Mouse (Mus musculus): ENCODE measurements around the gene Ccdc27. TPM values are rescaled to one million over a fixed set of nuclear protein-coding genes. Genes with fewer than 3 reads are reported as not detected.
A peak's percentile ranks its signal among the peaks of the same experiment; 100 is the strongest.

The Ccdc27 gene
- polyA plus RNA-seq (2015; fragmentation: Nextera tagmentation; extraction: Ambion mirVana): 0.04 TPM in 1 of 2 replicates, not detected in the other

DNA sequence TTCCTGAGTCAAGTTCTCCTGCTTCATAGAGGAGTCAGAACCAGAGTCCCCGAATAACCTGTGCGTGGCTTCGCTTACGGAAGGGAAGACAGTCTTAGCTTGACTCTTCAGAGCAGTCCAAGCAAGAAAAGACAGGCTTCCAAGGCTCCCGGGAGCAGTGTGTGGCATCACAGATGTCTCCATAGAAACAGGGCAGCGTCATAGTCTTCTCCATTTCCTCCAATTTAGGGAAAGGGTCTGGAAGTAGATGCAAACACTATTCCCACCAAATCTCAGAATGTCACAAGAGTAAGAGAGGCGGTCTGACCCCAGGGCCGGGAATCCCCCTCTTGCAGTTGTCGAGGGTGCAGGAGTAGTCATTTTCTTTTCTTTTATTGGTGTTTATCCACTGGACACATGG, at the start of gene Ccdc27:
Gene Ccdc27, minus strand, starts transcription at position 101 of the 400 bp plus-strand sequence.
- Histone ChIP-seq H3K4me2 (ENCODE audit: low read depth, low read length) (no peak within 1 kb of the TSS), H3K9me3 (replicated peaks; ENCODE audit: control insufficient read depth, low read length) (no peaks in the 10 kb centered on the region), H3K27me3 (ENCODE audit: control insufficient read depth, insufficient read depth, low read depth, low read length) (no peaks in the 10 kb centered on the region), H3K4me1 (ENCODE audit: control insufficient read depth, low read depth, low read length) (no peaks in the 10 kb centered on the region), H3K27ac (ENCODE audit: low read length) (no peak within 1 kb of the TSS), H3K36me3 (ENCODE audit: control insufficient read depth, insufficient read depth) (no peaks in the 10 kb centered on the region), H3K9ac (ENCODE audit: low read depth, low read length) (no peak within 1 kb of the TSS), H3K4me3 (ENCODE audit: low read depth, low read length) (no peak within 1 kb of the TSS)
- no peak for ATAC-seq (ENCODE audit: low read depth)
- 72% methylated on average over 9 of the region's 9 CpGs for WGBS (ENCODE audit: insufficient replicate concordance)

DNA sequence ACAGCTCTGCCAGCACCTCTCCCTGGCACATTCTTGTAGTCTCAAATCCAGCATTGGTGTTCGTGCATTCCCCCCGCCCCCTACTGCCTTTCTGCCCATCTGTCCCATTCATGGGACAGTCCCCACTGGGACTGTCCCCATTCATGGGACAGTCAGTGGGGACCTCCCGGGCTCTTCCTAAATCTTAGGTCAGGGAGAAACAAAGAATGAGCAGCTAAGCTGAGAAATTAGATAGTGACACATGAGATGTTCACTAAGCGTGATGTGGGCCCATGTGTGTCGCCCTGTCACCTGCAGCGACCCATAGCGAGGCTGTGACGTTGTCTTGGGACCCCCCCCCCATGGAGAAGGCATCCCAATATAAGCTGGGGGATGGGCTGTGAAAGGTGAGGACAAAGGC, 48.9 kb upstream of the Ccdc27 start:
- ATAC-seq (ENCODE audit: low read depth): no peak

DNA sequence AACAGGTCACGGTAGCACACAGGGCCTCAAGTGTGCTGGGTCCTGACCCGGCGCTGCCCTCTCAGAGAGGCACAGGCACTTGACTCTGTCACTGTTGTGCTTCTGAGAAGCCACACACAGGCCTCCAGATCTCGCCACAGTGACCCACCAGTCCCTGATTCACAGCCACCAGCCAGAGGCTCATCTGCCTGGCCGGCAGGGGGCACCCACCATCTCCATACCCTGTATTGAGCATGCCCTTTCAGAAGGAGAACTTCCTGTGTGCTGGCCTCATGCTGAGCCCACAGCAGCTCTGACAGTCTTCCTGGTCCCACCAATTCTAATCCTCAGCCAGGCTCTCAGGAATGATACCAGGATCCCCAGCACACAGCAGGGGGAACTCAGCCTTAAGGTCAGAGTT, 46.7 kb upstream of the Ccdc27 start:
- Histone ChIP-seq H3K36me3 (ENCODE audit: control insufficient read depth, insufficient read depth) (no peaks in the 10 kb centered on the region), H3K4me3 (ENCODE audit: low read depth, low read length) (no peak overlapping the region), H3K27me3 (ENCODE audit: control insufficient read depth, insufficient read depth, low read depth, low read length) (no peaks in the 10 kb centered on the region), H3K4me1 (ENCODE audit: control insufficient read depth, low read depth, low read length) (no peaks in the 10 kb centered on the region), H3K4me2 (ENCODE audit: low read depth, low read length) (no peak overlapping the region), H3K9ac (ENCODE audit: low read depth, low read length) (no peak overlapping the region), H3K27ac (ENCODE audit: low read length) (no peak overlapping the region), H3K9me3 (replicated peaks; ENCODE audit: control insufficient read depth, low read length) (no peaks in the 10 kb centered on the region)
- 30% methylated on average over 5 of the region's 5 CpGs for WGBS (ENCODE audit: insufficient replicate concordance)
- no peak for ATAC-seq (ENCODE audit: low read depth)

More for the DNA sequence above, 48.9 kb upstream of the Ccdc27 start:
- no peak overlapping the region for H3K27ac ChIP-seq (ENCODE audit: low read length)
- H3K4me2 ChIP-seq (ENCODE audit: low read depth, low read length): no peak overlapping the region
- no peaks in the 10 kb centered on the region for H3K4me1 ChIP-seq (ENCODE audit: control insufficient read depth, low read depth, low read length)
- WGBS (ENCODE audit: insufficient replicate concordance): 60% methylated on average over 8 of the region's 8 CpGs
- H3K36me3 ChIP-seq (ENCODE audit: control insufficient read depth, insufficient read depth): no peaks in the 10 kb centered on the region
- H3K9ac ChIP-seq (ENCODE audit: low read depth, low read length): no peak overlapping the region
- no peaks in the 10 kb centered on the region for H3K9me3 ChIP-seq (replicated peaks; ENCODE audit: control insufficient read depth, low read length)
- H3K4me3 ChIP-seq (ENCODE audit: low read depth, low read length): no peak overlapping the region
- H3K27me3 ChIP-seq (ENCODE audit: control insufficient read depth, insufficient read depth, low read depth, low read length): peaks cover 3% of the 10 kb centered on the region; the same call in 1 of the 2 replicates

DNA sequence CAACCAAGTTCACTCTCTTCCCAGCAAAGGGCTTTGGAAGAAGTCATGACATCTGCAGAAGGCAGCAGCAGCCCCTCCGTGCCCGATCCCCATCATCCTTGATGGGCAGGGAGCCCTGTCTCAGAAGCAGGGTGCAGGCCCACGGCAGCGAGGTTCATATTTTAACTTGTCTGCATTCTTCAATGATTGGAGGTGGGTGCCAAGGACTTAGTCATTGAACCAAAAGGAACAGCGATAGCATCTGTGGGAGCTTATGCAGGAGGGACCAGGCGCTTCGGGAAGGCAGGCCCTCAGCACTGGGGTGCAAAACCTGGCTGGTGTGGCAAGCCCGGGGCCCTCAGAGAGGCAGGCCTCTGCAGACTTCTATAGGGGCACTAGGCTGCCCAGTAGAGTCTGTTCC, 44.0 kb upstream of the Ccdc27 start:
- Histone ChIP-seq H3K9me3 (replicated peaks; ENCODE audit: control insufficient read depth, low read length) (no peaks in the 10 kb centered on the region), H3K9ac (ENCODE audit: low read depth, low read length) (no peak overlapping the region), H3K27ac (ENCODE audit: low read length) (no peak overlapping the region), H3K4me1 (ENCODE audit: control insufficient read depth, low read depth, low read length) (no peaks in the 10 kb centered on the region), H3K27me3 (ENCODE audit: control insufficient read depth, insufficient read depth, low read depth, low read length) (peaks cover 10% of the 10 kb centered on the region), H3K4me3 (ENCODE audit: low read depth, low read length) (no peak overlapping the region), H3K4me2 (ENCODE audit: low read depth, low read length) (no peak overlapping the region), H3K36me3 (ENCODE audit: control insufficient read depth, insufficient read depth) (no peaks in the 10 kb centered on the region)
- ATAC-seq (ENCODE audit: low read depth): no peak
- WGBS (ENCODE audit: insufficient replicate concordance): 74% methylated on average over 8 of the region's 8 CpGs

DNA sequence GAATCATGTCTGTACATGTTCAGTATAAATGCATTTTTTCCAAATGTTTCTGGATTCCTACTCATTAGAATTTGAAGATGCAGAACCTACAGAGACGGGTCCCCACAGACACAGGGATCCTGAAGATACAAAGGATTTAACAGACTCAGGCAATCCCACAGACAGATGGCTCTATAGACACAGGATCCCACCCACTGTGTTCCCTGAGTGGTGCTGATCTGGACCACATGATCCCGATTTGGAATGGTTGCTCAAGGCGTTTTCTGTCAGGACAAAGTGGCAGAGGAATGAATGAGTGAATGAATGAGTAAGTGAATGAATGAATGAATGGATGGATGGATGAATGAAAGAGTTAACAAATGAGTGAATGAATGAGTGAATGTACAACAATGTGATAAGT, 43.4 kb upstream of the Ccdc27 start:
- Histone ChIP-seq H3K4me2 (ENCODE audit: low read depth, low read length) (no peak overlapping the region), H3K9me3 (replicated peaks; ENCODE audit: control insufficient read depth, low read length) (no peaks in the 10 kb centered on the region), H3K4me1 (ENCODE audit: control insufficient read depth, low read depth, low read length) (no peaks in the 10 kb centered on the region), H3K27ac (ENCODE audit: low read length) (no peak overlapping the region), H3K36me3 (ENCODE audit: control insufficient read depth, insufficient read depth) (no peaks in the 10 kb centered on the region), H3K9ac (ENCODE audit: low read depth, low read length) (no peak overlapping the region), H3K4me3 (ENCODE audit: low read depth, low read length) (no peak overlapping the region), H3K27me3 (ENCODE audit: control insufficient read depth, insufficient read depth, low read depth, low read length) (peaks cover 15% of the 10 kb centered on the region)
- 47% methylated on average over 3 of the region's 3 CpGs for WGBS (ENCODE audit: insufficient replicate concordance)
- ATAC-seq (ENCODE audit: low read depth): no peak

DNA sequence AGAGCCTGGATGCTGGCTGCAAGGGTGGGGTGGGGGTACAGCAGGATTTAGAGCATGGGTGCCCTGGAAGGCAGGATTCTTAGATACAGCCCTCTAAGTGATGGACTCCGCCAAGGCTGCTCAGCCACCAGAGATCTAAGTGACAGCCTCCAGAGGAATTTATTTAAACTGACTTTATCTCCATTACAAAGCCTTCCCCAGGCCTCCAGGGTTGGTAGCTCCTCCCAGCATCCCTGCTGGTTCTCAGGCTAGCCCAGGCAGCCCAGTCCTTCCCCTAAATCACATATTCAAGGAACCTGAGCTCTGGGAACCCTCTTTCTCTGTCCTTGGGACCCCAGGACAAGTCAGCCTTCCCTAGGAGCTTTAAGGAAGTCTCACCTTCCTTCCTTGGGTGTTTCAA, 39.5 kb upstream of the Ccdc27 start:
- ATAC-seq (ENCODE audit: low read depth): no peak
- Histone ChIP-seq H3K4me3 (ENCODE audit: low read depth, low read length) (no peak overlapping the region), H3K27me3 (ENCODE audit: control insufficient read depth, insufficient read depth, low read depth, low read length) (peaks cover 21% of the 10 kb centered on the region), H3K27ac (ENCODE audit: low read length) (no peak overlapping the region), H3K9me3 (replicated peaks; ENCODE audit: control insufficient read depth, low read length) (no peaks in the 10 kb centered on the region), H3K4me2 (ENCODE audit: low read depth, low read length) (no peak overlapping the region), H3K4me1 (ENCODE audit: control insufficient read depth, low read depth, low read length) (no peaks in the 10 kb centered on the region), H3K36me3 (ENCODE audit: control insufficient read depth, insufficient read depth) (no peaks in the 10 kb centered on the region), H3K9ac (ENCODE audit: low read depth, low read length) (no peak overlapping the region)
- 13% methylated on average over 1 of the region's 1 CpGs for WGBS (ENCODE audit: insufficient replicate concordance)

DNA sequence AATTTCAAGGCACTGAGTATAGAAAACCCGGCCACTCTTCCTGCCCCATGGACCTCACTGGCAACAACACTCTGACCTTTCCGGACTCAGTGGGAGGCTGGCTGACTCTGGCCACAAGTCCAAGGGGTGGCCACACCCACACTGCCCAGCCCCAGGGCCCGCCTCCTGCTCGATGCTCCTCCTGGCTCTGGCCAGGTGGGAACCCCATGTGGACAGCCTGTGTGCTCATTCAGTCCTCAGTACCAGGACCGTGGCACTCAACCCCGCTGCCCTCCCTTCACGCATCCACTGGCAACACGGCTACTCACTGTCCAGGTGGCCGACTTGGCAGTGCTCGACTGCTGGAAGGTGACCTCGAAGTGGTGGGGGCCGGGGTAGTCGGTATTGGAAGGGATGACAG, 38.5 kb upstream of the Ccdc27 start:
- 4% methylated on average over 13 of the region's 13 CpGs for WGBS (ENCODE audit: insufficient replicate concordance)
- no peaks in the 10 kb centered on the region for H3K4me1 ChIP-seq (ENCODE audit: control insufficient read depth, low read depth, low read length)
- 0 out of 2 replicates have a peak overlapping the region, but pooled peaks have one; percentile 8 for H3K4me3 ChIP-seq (ENCODE audit: low read depth, low read length)
- H3K36me3 ChIP-seq (ENCODE audit: control insufficient read depth, insufficient read depth): no peaks in the 10 kb centered on the region
- peak overlapping the region; percentile 15; the same call in 1 of the 2 replicates for H3K9ac ChIP-seq (ENCODE audit: low read depth, low read length)
- no peak overlapping the region for H3K27ac ChIP-seq (ENCODE audit: low read length)
- H3K27me3 ChIP-seq (ENCODE audit: control insufficient read depth, insufficient read depth, low read depth, low read length): peaks cover 21% of the 10 kb centered on the region
- H3K4me2 ChIP-seq (ENCODE audit: low read depth, low read length): peak overlapping the region; percentile 40
- no peaks in the 10 kb centered on the region for H3K9me3 ChIP-seq (replicated peaks; ENCODE audit: control insufficient read depth, low read length)
- peak; percentile 90 for ATAC-seq (ENCODE audit: low read depth)

DNA sequence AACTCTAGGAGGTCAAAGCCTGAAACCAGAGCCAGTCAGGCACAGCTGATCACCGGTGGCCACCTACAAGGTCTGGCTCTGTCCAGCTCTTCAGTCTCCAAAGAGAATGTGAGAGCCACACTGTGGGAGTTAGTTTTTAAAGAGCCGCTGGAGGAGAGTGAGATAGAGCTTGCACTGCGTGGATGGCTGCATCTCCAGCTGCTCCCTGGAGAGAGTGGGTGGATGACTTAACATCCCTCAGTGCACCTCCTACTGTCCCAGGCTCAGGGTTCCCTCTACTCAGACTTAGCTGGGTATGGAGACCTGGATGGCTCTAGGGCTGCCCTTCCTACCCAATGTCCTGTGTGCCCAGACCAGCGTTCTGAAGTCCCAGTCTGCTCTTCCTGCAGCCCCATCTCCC, 37.7 kb upstream of the Ccdc27 start:
- H3K4me2 ChIP-seq (ENCODE audit: low read depth, low read length): no peak overlapping the region
- no peaks in the 10 kb centered on the region for H3K4me1 ChIP-seq (ENCODE audit: control insufficient read depth, low read depth, low read length)
- WGBS (ENCODE audit: insufficient replicate concordance): 36% methylated on average over 4 of the region's 4 CpGs
- H3K36me3 ChIP-seq (ENCODE audit: control insufficient read depth, insufficient read depth): no peaks in the 10 kb centered on the region
- H3K4me3 ChIP-seq (ENCODE audit: low read depth, low read length): no peak overlapping the region
- peaks cover 21% of the 10 kb centered on the region for H3K27me3 ChIP-seq (ENCODE audit: control insufficient read depth, insufficient read depth, low read depth, low read length)
- no peak for ATAC-seq (ENCODE audit: low read depth)
- H3K9ac ChIP-seq (ENCODE audit: low read depth, low read length): no peak overlapping the region
- no peaks in the 10 kb centered on the region for H3K9me3 ChIP-seq (replicated peaks; ENCODE audit: control insufficient read depth, low read length)
- no peak overlapping the region for H3K27ac ChIP-seq (ENCODE audit: low read length)

DNA sequence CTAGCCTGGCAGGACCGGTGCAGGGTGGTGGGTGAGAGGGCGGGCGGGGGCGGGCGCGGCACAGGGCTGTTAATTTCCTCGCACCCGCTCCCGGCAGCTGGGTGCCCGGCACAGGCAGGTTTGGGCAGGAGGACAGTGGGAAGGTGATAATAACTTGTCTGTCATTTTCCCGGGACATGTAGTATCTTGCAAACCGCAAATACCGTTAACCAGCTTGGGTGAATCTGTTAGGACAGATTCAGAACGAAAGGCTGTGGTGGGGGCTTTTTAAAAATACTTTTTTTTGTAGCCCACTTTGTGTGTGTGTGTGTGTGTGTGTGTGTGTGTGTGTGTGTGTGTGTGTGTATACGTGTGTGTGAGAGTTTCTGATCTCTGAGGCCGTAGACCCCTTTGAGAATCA, 29.5 kb upstream of the Ccdc27 start:
- Histone ChIP-seq H3K27me3 (ENCODE audit: control insufficient read depth, insufficient read depth, low read depth, low read length) (peaks cover 23% of the 10 kb centered on the region), H3K9ac (ENCODE audit: low read depth, low read length) (no peak overlapping the region), H3K36me3 (ENCODE audit: control insufficient read depth, insufficient read depth) (no peaks in the 10 kb centered on the region), H3K27ac (ENCODE audit: low read length) (no peak overlapping the region), H3K9me3 (replicated peaks; ENCODE audit: control insufficient read depth, low read length) (no peaks in the 10 kb centered on the region), H3K4me1 (ENCODE audit: control insufficient read depth, low read depth, low read length) (no peaks in the 10 kb centered on the region), H3K4me2 (ENCODE audit: low read depth, low read length) (no peak overlapping the region), H3K4me3 (ENCODE audit: low read depth, low read length) (no peak overlapping the region)
- WGBS (ENCODE audit: insufficient replicate concordance): 11% methylated on average over 11 of the region's 16 CpGs
- ATAC-seq (ENCODE audit: low read depth): no peak

All from liver, embryonic 16.5 days (tissue).